Mouse (Mus musculus) urinary bladder, adult 2 months (tissue): ENCODE data around the gene Acsf2. TPM values are rescaled to one million over a fixed set of nuclear protein-coding genes. Genes with fewer than 3 reads are reported as not detected.

Experiments used
- DNase-seq: peaks from one replicate; pipeline ENCODE4 v3.0.0; 2022; ENCODE audit warnings: low spot score
- polyA plus RNA-seq: library from polyadenylated mRNA; depleted of rRNA; stranded (reverse); fragments of >200 nt; gene quantifications from 2 replicates; pipeline ENCODE4 v1.2.3, GENCODE M21; 2012

Gene Acsf2
- polyA plus RNA-seq, 1 experiment, result 29.6 TPM

DNA sequence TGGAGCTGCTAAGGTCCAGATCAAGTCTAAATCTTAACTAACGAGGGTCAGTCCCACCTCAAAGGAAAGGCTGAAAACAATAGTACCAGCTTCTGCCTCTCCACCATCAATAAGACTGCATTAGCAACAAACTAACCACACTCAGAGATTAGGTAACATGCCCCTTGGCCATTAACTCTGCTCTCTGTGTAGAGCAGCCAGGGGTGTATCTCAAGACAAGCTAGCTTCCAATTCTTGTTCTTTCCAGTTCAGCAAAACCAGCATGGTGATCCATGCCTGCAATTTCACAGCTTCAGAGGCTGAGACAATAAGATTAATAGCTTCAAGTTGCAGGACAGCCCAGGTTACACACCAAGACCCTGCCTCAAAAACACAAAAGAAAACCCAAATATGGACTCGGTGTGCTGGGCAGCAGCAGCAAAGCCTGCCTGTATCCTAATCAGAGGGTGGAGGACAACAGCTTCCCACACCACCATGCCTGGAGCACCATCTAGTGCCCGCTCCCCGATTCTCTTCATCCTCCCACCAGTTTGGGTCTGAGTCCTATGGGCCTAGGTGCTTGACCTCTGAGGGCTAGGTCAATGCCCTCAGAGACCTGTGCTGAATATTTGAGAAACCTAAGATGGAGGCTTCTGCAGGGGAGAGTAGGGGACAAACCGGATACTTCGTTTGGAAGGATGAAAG lies 3.1 kb downstream of the Acsf2 start:
- no peak for DNase-seq

DNA sequence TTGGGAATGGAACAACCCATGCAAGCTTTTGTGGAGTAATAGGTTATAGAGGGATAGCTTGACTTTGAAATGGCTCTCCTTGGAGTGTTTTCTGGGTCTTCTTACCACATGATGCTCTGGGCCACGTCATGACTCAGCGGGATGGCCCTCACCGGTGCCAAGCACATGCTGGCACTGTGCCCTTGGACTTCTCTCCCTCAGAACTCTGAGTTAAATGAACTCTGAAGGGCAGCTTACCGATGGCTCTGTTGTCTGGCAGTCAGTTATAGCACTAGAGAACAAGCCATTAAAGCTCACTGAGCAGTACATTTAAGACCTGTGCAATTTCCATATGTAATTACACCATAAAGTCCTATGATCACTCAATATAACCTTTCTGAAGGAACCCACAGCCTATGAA lies 4.4 kb downstream of the Acsf2 start:
- no peak for DNase-seq

- DNase-seq, result no peak
Measured at GRCm38 (mm10) chr11:94596311-94596852, 5.3 kb downstream of the Acsf2 start.

- no peak for DNase-seq
Measured at GRCm38 (mm10) chr11:94587511-94587910, 14.2 kb downstream of the Acsf2 start.

- DNase-seq, result no peak
Measured at GRCm38 (mm10) chr11:94585091-94585490, 16.6 kb downstream of the Acsf2 start.

DNA sequence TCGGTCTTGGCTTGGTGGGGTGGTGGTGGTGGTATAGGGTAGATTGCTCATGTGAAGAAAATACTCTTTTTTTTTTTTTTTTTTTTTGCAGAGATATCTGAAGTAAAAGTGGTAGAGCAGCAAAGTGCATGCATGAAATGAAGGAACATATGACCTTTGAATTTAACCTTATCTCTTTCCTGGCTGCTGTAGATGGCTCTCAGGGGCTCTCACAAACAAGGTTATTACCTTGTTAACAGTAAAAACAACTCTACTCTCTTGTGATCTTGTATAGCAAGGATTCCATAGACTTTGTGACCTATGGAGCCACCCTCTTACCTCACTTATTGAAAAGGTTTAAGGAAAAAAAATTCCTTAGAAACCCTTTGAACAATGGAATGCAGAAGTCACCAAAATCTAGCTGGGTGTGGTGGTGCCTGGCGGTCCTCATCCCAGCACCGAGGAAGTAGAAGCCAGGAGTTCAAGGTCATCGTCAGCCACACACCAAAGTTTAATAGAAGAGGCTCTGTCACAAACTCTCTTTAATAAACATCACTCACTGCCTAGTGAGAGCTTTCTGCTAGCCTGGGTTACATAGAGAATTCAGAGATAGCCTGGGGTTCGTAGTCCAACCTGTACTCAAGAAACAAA lies 21.4 kb downstream of the Acsf2 start:
- no peak for DNase-seq

GRCm38 (mm10) chr11:94576361-94576760 lies 25.3 kb downstream of the Acsf2 start:
- DNase-seq, result no peak

- DNase-seq, result no peak
Measured at GRCm38 (mm10) chr11:94575036-94575435, 26.6 kb downstream of the Acsf2 start.

DNA sequence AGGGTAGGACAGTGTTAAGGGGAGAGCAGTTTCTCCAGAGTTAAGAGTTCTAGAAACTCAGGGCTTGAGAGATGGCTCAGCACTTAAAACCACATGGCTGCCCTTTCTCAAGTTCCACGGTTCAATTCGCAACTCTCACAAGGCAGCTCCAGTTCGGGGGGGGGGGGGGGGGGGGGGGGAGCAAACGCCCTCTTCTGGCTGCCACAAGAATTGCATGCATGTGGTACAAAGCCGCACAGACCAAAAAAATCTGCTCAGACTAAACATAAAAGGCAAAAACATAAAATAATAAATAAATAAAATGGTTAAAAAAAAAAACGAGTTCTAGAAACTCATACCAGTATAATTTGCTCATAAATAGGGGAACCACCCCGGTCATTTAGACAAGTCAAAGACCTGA lies 27.1 kb downstream of the Acsf2 start:
- no peak for DNase-seq

DNA sequence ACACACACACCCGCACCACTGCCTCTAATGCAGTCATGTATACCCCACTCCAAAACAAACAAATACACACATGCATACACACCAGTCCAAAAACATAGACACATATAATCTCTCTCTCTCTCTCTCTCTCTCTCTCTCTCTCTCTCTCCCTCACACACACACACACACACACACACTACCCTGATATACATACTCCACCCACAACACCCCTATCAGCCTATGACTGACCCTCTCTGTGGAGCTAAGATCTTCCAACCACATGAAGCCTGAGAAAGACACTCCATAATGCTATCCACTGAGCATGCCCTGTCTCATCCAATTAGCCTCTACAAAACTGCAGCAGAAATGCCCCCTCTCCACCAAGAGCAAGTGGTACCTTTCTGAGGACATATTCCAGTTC lies 29.8 kb downstream of the Acsf2 start:
- DNase-seq, result no peak

GRCm38 (mm10) chr11:94570612-94571011 lies 31.1 kb downstream of the Acsf2 start:
- no peak for DNase-seq

GRCm38 (mm10) chr11:94567326-94567725 lies 34.3 kb downstream of the Acsf2 start:
- DNase-seq, result no peak

DNA sequence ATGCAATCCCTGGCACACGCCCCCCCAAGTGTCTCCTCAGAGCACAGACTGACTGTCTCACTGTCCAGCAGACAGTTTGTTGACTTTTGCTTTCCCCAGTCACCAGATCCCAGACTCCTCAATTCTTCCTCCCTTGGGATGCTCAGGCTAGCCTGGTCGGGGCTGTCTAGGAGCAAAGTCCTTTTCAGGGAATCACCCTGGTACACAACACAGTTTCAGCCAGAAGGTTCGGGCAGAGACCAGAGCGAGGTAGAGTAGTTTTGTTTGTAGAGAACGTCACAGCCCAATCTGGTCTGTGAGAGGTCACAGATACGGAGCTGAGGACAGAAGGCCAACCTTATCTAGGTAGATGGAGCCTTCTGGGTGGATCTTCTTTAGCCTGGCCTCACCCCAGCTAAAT lies 35.1 kb downstream of the Acsf2 start:
- DNase-seq, result no peak

DNA sequence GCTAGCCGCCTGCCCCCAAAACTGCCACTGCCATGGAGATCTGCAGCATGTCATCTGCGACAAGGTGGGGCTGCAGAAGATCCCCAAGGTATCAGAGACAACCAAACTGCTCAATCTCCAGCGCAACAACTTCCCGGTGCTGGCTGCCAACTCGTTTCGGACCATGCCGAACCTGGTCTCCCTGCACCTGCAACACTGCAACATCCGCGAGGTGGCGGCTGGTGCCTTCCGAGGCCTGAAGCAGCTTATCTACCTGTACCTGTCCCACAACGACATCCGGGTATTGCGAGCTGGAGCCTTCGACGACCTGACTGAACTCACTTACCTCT lies 36.6 kb downstream of the Acsf2 start:
- no peak for DNase-seq

DNA sequence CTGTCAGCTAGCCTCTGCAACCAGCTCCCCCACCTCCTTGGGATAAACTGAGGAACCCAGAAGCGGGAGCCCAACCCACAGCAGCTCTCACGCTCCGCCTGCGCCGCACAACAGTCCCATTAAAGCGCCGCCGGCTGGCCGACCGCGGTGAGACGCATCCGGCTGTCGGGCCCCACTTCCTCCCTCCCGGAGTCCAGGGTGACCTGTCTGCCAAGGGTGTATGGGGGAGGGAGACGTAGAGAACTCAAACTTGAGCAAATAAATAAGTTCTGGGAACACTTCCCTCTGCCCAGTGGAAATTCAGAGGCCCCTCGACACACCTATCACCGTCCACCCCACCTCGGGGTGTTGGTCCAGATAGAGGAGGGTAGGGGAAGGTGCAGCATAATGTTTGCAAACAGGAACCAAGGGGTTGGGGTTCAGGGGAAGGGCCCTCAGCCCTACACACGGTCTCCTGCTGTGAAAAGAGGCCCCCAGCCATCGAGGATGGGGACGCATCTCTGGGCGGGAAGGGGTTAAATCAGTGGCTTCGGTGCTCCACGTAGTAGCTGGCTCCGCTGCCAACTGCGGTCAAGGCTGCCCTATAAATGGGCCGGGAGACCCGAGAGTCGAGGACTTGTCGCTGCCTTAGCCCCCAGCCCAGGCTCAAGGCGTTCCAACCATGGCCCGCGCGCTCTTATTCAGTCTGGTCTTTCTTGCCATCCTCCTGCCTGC lies 37.1 kb downstream of the Acsf2 start, which contains the start of gene Chad:
Chad (plus strand) TSS at position 611 of the 714 bp plus-strand sequence.
- no peak for DNase-seq

DNA sequence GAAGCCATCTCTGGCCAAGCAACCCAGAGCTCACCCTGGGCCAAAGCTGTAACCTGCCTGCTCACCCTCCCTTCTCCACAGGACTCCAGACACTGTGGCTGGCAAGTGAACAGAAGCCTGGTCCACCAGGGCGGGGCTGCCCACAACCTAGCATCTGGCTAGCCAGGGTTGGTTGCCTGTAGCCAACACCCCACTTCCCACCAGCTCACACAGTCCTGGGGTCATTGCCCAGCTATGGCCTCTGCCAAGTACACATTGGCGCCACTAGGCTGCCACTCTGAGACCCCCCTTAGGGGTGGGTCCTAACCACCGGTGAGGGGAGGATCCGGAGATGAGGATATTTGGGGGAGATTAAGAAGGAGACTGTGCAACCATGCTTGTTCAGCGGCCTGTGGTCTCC lies 37.9 kb downstream of the Acsf2 start:
- no peak for DNase-seq

GRCm38 (mm10) chr11:94563383-94563782 lies 38.3 kb downstream of the Acsf2 start:
- DNase-seq, result no peak

DNA sequence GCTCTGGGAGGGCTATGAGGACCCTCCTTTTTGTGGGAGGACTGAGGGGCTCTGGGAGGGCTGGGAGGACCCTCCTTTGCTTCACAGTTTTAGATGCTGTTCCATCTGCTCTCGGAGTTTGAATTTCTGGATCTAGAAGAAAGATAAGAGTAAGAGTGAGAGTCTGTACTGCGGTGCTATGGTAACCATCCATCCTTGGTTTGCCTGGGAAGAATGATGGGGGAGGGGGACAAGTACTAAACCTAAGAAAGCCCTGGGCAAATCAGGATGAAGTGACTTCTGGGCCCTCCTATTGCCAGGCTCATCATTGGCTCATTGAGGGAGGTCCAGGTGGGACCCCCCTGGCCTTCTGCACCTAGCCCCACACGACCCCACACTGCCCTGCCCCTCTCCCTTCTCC lies 43.4 kb downstream of the Acsf2 start:
- no peak for DNase-seq

- DNase-seq, result no peak
Measured at GRCm38 (mm10) chr11:94550442-94550744, 51.3 kb downstream of the Acsf2 start.

- DNase-seq, result no peak
Measured at GRCm38 (mm10) chr11:94549691-94550441, 51.8 kb downstream of the Acsf2 start.

GRCm38 (mm10) chr11:94548888-94549690 lies 52.6 kb downstream of the Acsf2 start, which contains the start of gene Rsad1:
TSS of gene Rsad1 (minus strand) at chr11:94549255.
- peak; percentile 98 for DNase-seq
